Mouse (Mus musculus): Measurements from ENCODE around the gene Uqcc3. TPM values are rescaled to one million over a fixed set of nuclear protein-coding genes. Genes with fewer than 3 reads are reported as not detected.

Gene Uqcc3
- polyA plus RNA-seq (2014; fragmentation: Nextera tagmentation; extraction: Ambion mirVana) = 53.5 and 59.0 TPM in 2 replicates

- Histone ChIP-seq H3K27ac (ENCODE audit: low read depth, low read length) (peak within 1 kb of the TSS; percentile 63), H3K9me3 (replicated peaks; ENCODE audit: control insufficient read depth, low read length) (no peaks in the 10 kb centered on the region), H3K4me2 (peak within 1 kb of the TSS; percentile 73), H3K36me3 (ENCODE audit: control insufficient read depth, insufficient read depth, low read length) (peaks cover 5% of the 10 kb centered on the region; the same call in 1 of the 2 replicates), H3K4me3 (ENCODE audit: low read depth, low read length) (peak within 1 kb of the TSS; percentile 70), H3K9ac (ENCODE audit: low read depth, low read length) (peak within 1 kb of the TSS; percentile 82), H3K27me3 (ENCODE audit: control insufficient read depth, insufficient read depth, low read length) (no peaks in the 10 kb centered on the region), H3K4me1 (ENCODE audit: control insufficient read depth, insufficient read depth, low read length) (peaks cover 7% of the 10 kb centered on the region; the same call in 1 of the 2 replicates)
- under 1% methylated on average over 42 of the region's 42 CpGs for WGBS (ENCODE audit: insufficient replicate concordance)
- ATAC-seq (replicated peaks; ENCODE audit: insufficient number of reproducible peaks, low FRiP score, low TSS enrichment) = peak; percentile 91
Observed at GRCm38 (mm10) chr19:8880311-8881033, at the start of gene Uqcc3. Gene Uqcc3, minus strand, starts transcription at chr19:8880923.

GRCm38 (mm10) chr19:8930117-8930516, 49.4 kb upstream of the Uqcc3 start:
- Histone ChIP-seq H3K27ac (ENCODE audit: low read depth, low read length) (peak overlapping the region; percentile 76; the same call in 1 of the 2 replicates), H3K4me2 (peak overlapping the region; percentile 89), H3K4me3 (ENCODE audit: low read depth, low read length) (peak overlapping the region; percentile 87), H3K9me3 (replicated peaks; ENCODE audit: control insufficient read depth, low read length) (no peaks in the 10 kb centered on the region), H3K9ac (ENCODE audit: low read depth, low read length) (peak overlapping the region; percentile 91), H3K27me3 (ENCODE audit: control insufficient read depth, insufficient read depth, low read length) (no peaks in the 10 kb centered on the region), H3K4me1 (ENCODE audit: control insufficient read depth, insufficient read depth, low read length) (peaks cover 20% of the 10 kb centered on the region), H3K36me3 (ENCODE audit: control insufficient read depth, insufficient read depth, low read length) (peaks cover 13% of the 10 kb centered on the region)
- no peak for ATAC-seq (replicated peaks; ENCODE audit: insufficient number of reproducible peaks, low FRiP score, low TSS enrichment)
- 10% methylated on average over 11 of the region's 11 CpGs for WGBS (ENCODE audit: insufficient replicate concordance)

GRCm38 (mm10) chr19:8929224-8930088, 48.7 kb upstream of the Uqcc3 start, which contains the start of the genes Rom1 and Eml3:
Gene Rom1, minus strand, starts transcription at chr19:8929356.
Gene Eml3, plus strand, starts transcription at chr19:8929552.
- Histone ChIP-seq H3K36me3 (ENCODE audit: control insufficient read depth, insufficient read depth, low read length) (peaks cover 13% of the 10 kb centered on the region), H3K4me2 (peak within 1 kb of the TSS; percentile 89)
- WGBS (ENCODE audit: insufficient replicate concordance) = 1% methylated on average over 58 of the region's 74 CpGs

GRCm38 (mm10) chr19:8928689-8929223, 48.0 kb upstream of the Uqcc3 start:
- Histone ChIP-seq H3K27ac (ENCODE audit: low read depth, low read length) (peak overlapping the region; percentile 76; the same call in 1 of the 2 replicates), H3K4me3 (ENCODE audit: low read depth, low read length) (peak overlapping the region; percentile 87)

More at GRCm38 (mm10) chr19:8929224-8930088, 48.7 kb upstream of the Uqcc3 start, which contains the start of the genes Rom1 and Eml3:
- Histone ChIP-seq H3K4me3 (ENCODE audit: low read depth, low read length) (peak within 1 kb of the TSS; percentile 87), H3K4me1 (ENCODE audit: control insufficient read depth, insufficient read depth, low read length) (peaks cover 20% of the 10 kb centered on the region), H3K27ac (ENCODE audit: low read depth, low read length) (peak within 1 kb of the TSS; percentile 76), H3K9ac (ENCODE audit: low read depth, low read length) (peak within 1 kb of the TSS; percentile 91), H3K9me3 (replicated peaks; ENCODE audit: control insufficient read depth, low read length) (no peaks in the 10 kb centered on the region), H3K27me3 (ENCODE audit: control insufficient read depth, insufficient read depth, low read length) (no peaks in the 10 kb centered on the region)
- peak; percentile 82 for ATAC-seq (replicated peaks; ENCODE audit: insufficient number of reproducible peaks, low FRiP score, low TSS enrichment)

GRCm38 (mm10) chr19:8927891-8928525, 47.3 kb upstream of the Uqcc3 start:
- H3K4me3 ChIP-seq (ENCODE audit: low read depth, low read length) = no peak overlapping the region
- no peak for ATAC-seq (replicated peaks; ENCODE audit: insufficient number of reproducible peaks, low FRiP score, low TSS enrichment)
- H3K27ac ChIP-seq (ENCODE audit: low read depth, low read length) = no peak overlapping the region
- WGBS (ENCODE audit: insufficient replicate concordance) = 83% methylated on average over 12 of the region's 12 CpGs
- no peaks in the 10 kb centered on the region for H3K9me3 ChIP-seq (replicated peaks; ENCODE audit: control insufficient read depth, low read length)
- no peak overlapping the region for H3K4me2 ChIP-seq
- no peaks in the 10 kb centered on the region for H3K27me3 ChIP-seq (ENCODE audit: control insufficient read depth, insufficient read depth, low read length)
- H3K9ac ChIP-seq (ENCODE audit: low read depth, low read length) = no peak overlapping the region
- peaks cover 14% of the 10 kb centered on the region for H3K36me3 ChIP-seq (ENCODE audit: control insufficient read depth, insufficient read depth, low read length)
- peaks cover 20% of the 10 kb centered on the region for H3K4me1 ChIP-seq (ENCODE audit: control insufficient read depth, insufficient read depth, low read length)

More at GRCm38 (mm10) chr19:8928689-8929223, 48.0 kb upstream of the Uqcc3 start:
- Histone ChIP-seq H3K36me3 (ENCODE audit: control insufficient read depth, insufficient read depth, low read length) (peaks cover 11% of the 10 kb centered on the region), H3K4me1 (ENCODE audit: control insufficient read depth, insufficient read depth, low read length) (peaks cover 20% of the 10 kb centered on the region), H3K9me3 (replicated peaks; ENCODE audit: control insufficient read depth, low read length) (no peaks in the 10 kb centered on the region), H3K9ac (ENCODE audit: low read depth, low read length) (no peak overlapping the region; the same call in 1 of the 2 replicates), H3K4me2 (peak overlapping the region; percentile 89), H3K27me3 (ENCODE audit: control insufficient read depth, insufficient read depth, low read length) (no peaks in the 10 kb centered on the region)
- no peak for ATAC-seq (replicated peaks; ENCODE audit: insufficient number of reproducible peaks, low FRiP score, low TSS enrichment)
- 18% methylated on average over 16 of the region's 16 CpGs for WGBS (ENCODE audit: insufficient replicate concordance)

GRCm38 (mm10) chr19:8926766-8927165, 46.0 kb upstream of the Uqcc3 start:
- Histone ChIP-seq H3K4me2 (no peak overlapping the region), H3K27me3 (ENCODE audit: control insufficient read depth, insufficient read depth, low read length) (no peaks in the 10 kb centered on the region), H3K9ac (ENCODE audit: low read depth, low read length) (no peak overlapping the region), H3K4me3 (ENCODE audit: low read depth, low read length) (no peak overlapping the region), H3K36me3 (ENCODE audit: control insufficient read depth, insufficient read depth, low read length) (peaks cover 16% of the 10 kb centered on the region), H3K27ac (ENCODE audit: low read depth, low read length) (no peak overlapping the region), H3K4me1 (ENCODE audit: control insufficient read depth, insufficient read depth, low read length) (peaks cover 20% of the 10 kb centered on the region), H3K9me3 (replicated peaks; ENCODE audit: control insufficient read depth, low read length) (no peaks in the 10 kb centered on the region)
- WGBS (ENCODE audit: insufficient replicate concordance) = 94% methylated on average over 2 of the region's 2 CpGs
- ATAC-seq (replicated peaks; ENCODE audit: insufficient number of reproducible peaks, low FRiP score, low TSS enrichment) = no peak

GRCm38 (mm10) chr19:8921741-8922140, 41.0 kb upstream of the Uqcc3 start:
- Histone ChIP-seq H3K27ac (ENCODE audit: low read depth, low read length) (no peak overlapping the region), H3K9ac (ENCODE audit: low read depth, low read length) (no peak overlapping the region), H3K4me3 (ENCODE audit: low read depth, low read length) (no peak overlapping the region; the same call in 1 of the 2 replicates), H3K4me2 (peak overlapping the region; percentile 87), H3K9me3 (replicated peaks; ENCODE audit: control insufficient read depth, low read length) (no peaks in the 10 kb centered on the region), H3K27me3 (ENCODE audit: control insufficient read depth, insufficient read depth, low read length) (no peaks in the 10 kb centered on the region), H3K4me1 (ENCODE audit: control insufficient read depth, insufficient read depth, low read length) (peaks cover 8% of the 10 kb centered on the region), H3K36me3 (ENCODE audit: control insufficient read depth, insufficient read depth, low read length) (peaks cover 14% of the 10 kb centered on the region)
- 77% methylated on average over 9 of the region's 9 CpGs for WGBS (ENCODE audit: insufficient replicate concordance)
- no peak for ATAC-seq (replicated peaks; ENCODE audit: insufficient number of reproducible peaks, low FRiP score, low TSS enrichment)
